Mouse (Mus musculus): ENCODE data around the gene Hes5.

The Hes5 gene

GRCm38 (mm10) chr4:155011312-155012025, 50.7 kb downstream of the Hes5 start:
- DNase-seq (ENCODE audit: low spot score): no peak

All from ovary, adult 18-20 months (tissue).